Mouse (Mus musculus) heart, postnatal 0 days (tissue): ENCODE data around the gene Zmym6. TPM values are rescaled to one million over a fixed set of nuclear protein-coding genes. Genes with fewer than 3 reads are reported as not detected.
"Not testable (repeated sequence)": the region's sequence is repeated elsewhere in the genome, so short reads cannot be mapped to it uniquely, and the experiment has no call there.

ENCODE experiments used
- ATAC-seq: fragments of 200-750 bp; cut with Nextera tagmentation; 2 replicates; pipeline ENCODE4 v1.8.0; 2017; ENCODE audit warnings: low read depth, moderate number of reproducible peaks, moderate library complexity; ENCODE audit not compliant: insufficient read depth
- DNase-seq: peaks from one replicate; pipeline ENCODE4 v3.0.0-alpha.2; 2016; ENCODE audit warnings: low spot score
- H3K27ac ChIP-seq: fragments of 300-500 bp; sonication (generic); 2 replicates; pipeline ENCODE4 v1.5.1; 2014; ENCODE audit warnings: low read depth, mild to moderate bottlenecking
- H3K27me3 ChIP-seq: fragments of 300-500 bp; sonication (generic); 2 replicates; pipeline ENCODE4 v1.6.1; 2014; ENCODE audit warnings: low read length, mixed read lengths; ENCODE audit not compliant: control insufficient read depth, insufficient read depth
- H3K36me3 ChIP-seq: fragments of 300-500 bp; sonication (generic); replicated peaks from 2 replicates; pipeline ENCODE4 v1.6.1; 2014; ENCODE audit warnings: low read length, mixed read lengths; ENCODE audit not compliant: control insufficient read depth, insufficient read depth
- H3K4me1 ChIP-seq: fragments of 300-500 bp; sonication (generic); 2 replicates; pipeline ENCODE4 v1.6.1; 2014; ENCODE audit warnings: antibody characterized with exemption; ENCODE audit not compliant: control insufficient read depth, insufficient read depth
- H3K4me2 ChIP-seq: fragments of 300-500 bp; sonication (generic); 2 replicates; pipeline ENCODE4 v1.6.1; 2014; ENCODE audit warnings: low read depth, mild to moderate bottlenecking, low read length, moderate library complexity
- H3K4me3 ChIP-seq: fragments of 300-500 bp; sonication (generic); 2 replicates; pipeline ENCODE4 v1.5.1; 2014; ENCODE audit warnings: low read depth, low read length
- H3K9ac ChIP-seq: fragments of 300-500 bp; sonication (generic); replicated peaks from 2 replicates; pipeline ENCODE4 v1.6.1; 2014; ENCODE audit warnings: low read depth, low read length, mixed read lengths
- H3K9me3 ChIP-seq: fragments of 300-500 bp; sonication (generic); replicated peaks from 2 replicates; pipeline ENCODE4 v1.6.1; 2016; ENCODE audit warnings: low read length; ENCODE audit not compliant: control insufficient read depth
- CTCF ChIP-seq: IDR thresholded peaks from 2 replicates; pipeline ENCODE4 v1.5.1; 2016; ENCODE audit warnings: antibody characterized with exemption, control low read depth, low read depth
- EP300 ChIP-seq: IDR thresholded peaks from 2 replicates; pipeline ENCODE4 v1.6.1; 2016; ENCODE audit warnings: antibody characterized with exemption, low read depth
- WGBS: fragments of 180-500 bp; shearing (Covaris S2); extraction: QIAGEN DNeasy Blood & Tissue Kit; methylation state at CpG from one replicate; pipeline ENCODE4 v1.1.7; 2014; 5-methylcytosine and 5-hydroxymethylcytosine counted together
- polyA plus RNA-seq: library from polyadenylated mRNA; unstranded; fragments of >200 nt; fragmentation: Nextera tagmentation; extraction: Ambion mirVana; gene quantifications from 2 replicates; pipeline ENCODE4 v1.2.1, GENCODE M21; 2015
- total RNA-seq: library from RNA; depleted of rRNA; stranded (reverse); fragments of >200 nt; gene quantifications from 2 replicates; pipeline ENCODE4 v1.2.3, GENCODE M21; 2014; ENCODE audit warnings: low replicate concordance

The Zmym6 gene
- total and polyA plus RNA-seq, 2 experiments from 2014 or later, result 7.8 to 9.9 TPM

- Histone ChIP-seq H3K4me1 (no peaks in the 10 kb centered on the region), H3K27ac (no peak overlapping the region), H3K4me3 (no peak overlapping the region), H3K9me3 (no peaks in the 10 kb centered on the region), H3K36me3 (peaks cover 9% of the 10 kb centered on the region; the same call in 1 of the 2 replicates), H3K4me2 (no peak overlapping the region), H3K27me3 (no peaks in the 10 kb centered on the region), H3K9ac (no peak overlapping the region)
- no peak for ATAC-seq
- WGBS, result 80% methylated on average over 4 of the region's 4 CpGs
- no peak for DNase-seq
- no peak for TF ChIP-seq EP300
- no peak for TF ChIP-seq CTCF
Observed at GRCm38 (mm10) chr4:127095090-127095489, 17.9 kb downstream of the Zmym6 start.

GRCm38 (mm10) chr4:127099552-127099951, 22.4 kb downstream of the Zmym6 start:
- H3K36me3 ChIP-seq, H3K27ac ChIP-seq, H3K27me3 ChIP-seq, H3K4me2 ChIP-seq, DNase-seq, H3K9ac ChIP-seq, H3K4me3 ChIP-seq, H3K9me3 ChIP-seq, ATAC-seq, H3K4me1 ChIP-seq: not testable (repeated sequence)
- WGBS, result 83% methylated on average over 1 of the region's 2 CpGs

GRCm38 (mm10) chr4:127107566-127107965, 30.4 kb downstream of the Zmym6 start:
- no peaks in the 10 kb centered on the region for H3K9me3 ChIP-seq
- H3K9ac ChIP-seq, result no peak overlapping the region
- H3K36me3 ChIP-seq, result peaks cover 29% of the 10 kb centered on the region
- H3K27me3 ChIP-seq, result no peaks in the 10 kb centered on the region
- H3K4me2 ChIP-seq, result no peak overlapping the region
- H3K4me3 ChIP-seq, result no peak overlapping the region
- no peaks in the 10 kb centered on the region for H3K4me1 ChIP-seq
- WGBS, result 85% methylated on average over 4 of the region's 4 CpGs
- DNase-seq (no peak), ATAC-seq (no peak)
- TF ChIP-seq CTCF (no peak), EP300 (no peak)
- H3K27ac ChIP-seq, result no peak overlapping the region

GRCm38 (mm10) chr4:127110570-127110969, 33.4 kb downstream of the Zmym6 start:
- no peak overlapping the region for H3K27ac ChIP-seq
- H3K36me3 ChIP-seq, result peaks cover 25% of the 10 kb centered on the region
- H3K27me3 ChIP-seq, result no peaks in the 10 kb centered on the region
- H3K4me2 ChIP-seq, result no peak overlapping the region
- no peak overlapping the region for H3K9ac ChIP-seq
- TF ChIP-seq EP300 (no peak), CTCF (no peak)
- H3K4me3 ChIP-seq, result no peak overlapping the region
- WGBS, result 65% methylated on average over 4 of the region's 4 CpGs
- ATAC-seq (no peak), DNase-seq (no peak)
- no peaks in the 10 kb centered on the region for H3K9me3 ChIP-seq
- no peaks in the 10 kb centered on the region for H3K4me1 ChIP-seq

GRCm38 (mm10) chr4:127123391-127123790, 46.2 kb downstream of the Zmym6 start, which contains the start of gene Tmem35b:
Gene Tmem35b, plus strand, starts transcription at chr4:127123691.
- H3K9me3 ChIP-seq, result no peaks in the 10 kb centered on the region
- DNase-seq, result no peak
- WGBS, result 94% methylated on average over 5 of the region's 5 CpGs

GRCm38 (mm10) chr4:127124331-127124730, 47.1 kb downstream of the Zmym6 start:
- Histone ChIP-seq H3K27me3 (no peaks in the 10 kb centered on the region), H3K4me2 (no peak overlapping the region), H3K9me3 (no peaks in the 10 kb centered on the region), H3K4me1 (0 out of 2 replicates have a peak, but pooled peaks cover 7% of the 10 kb centered on the region), H3K9ac (no peak overlapping the region), H3K36me3 (no peaks in the 10 kb centered on the region), H3K27ac (no peak overlapping the region), H3K4me3 (no peak overlapping the region)
- TF ChIP-seq EP300 (no peak), CTCF (no peak)
- DNase-seq (no peak), ATAC-seq (no peak)
- 87% methylated on average over 1 of the region's 1 CpGs for WGBS

More at GRCm38 (mm10) chr4:127123391-127123790, 46.2 kb downstream of the Zmym6 start, which contains the start of gene Tmem35b:
- Histone ChIP-seq H3K9ac (no peak within 1 kb of the TSS), H3K27ac (no peak within 1 kb of the TSS), H3K4me1 (0 out of 2 replicates have a peak, but pooled peaks cover 7% of the 10 kb centered on the region), H3K4me3 (no peak within 1 kb of the TSS), H3K4me2 (no peak within 1 kb of the TSS), H3K27me3 (no peaks in the 10 kb centered on the region), H3K36me3 (no peaks in the 10 kb centered on the region)
- no peak for TF ChIP-seq CTCF
- TF ChIP-seq EP300, result no peak
- no peak for ATAC-seq
